Mouse (Mus musculus) layer of hippocampus, adult 2 months (tissue): ENCODE measurements at regions not wholly inside any gene's neighbourhood (a gene's known extent, or its start where the extent isn't known, plus 50 kb on each side); places are given as distances from the start of the nearest gene placed in this dataset.

Source experiments
- DNase-seq, 2 experiments: peaks; one replicate each; pipeline ENCODE4 v3.0.0; 2022; ENCODE audit warnings: low spot score in 2 of 2
- H3K27ac ChIP-seq: fragments of 200-600 bp; 2 replicates; pipeline ENCODE4 v1.8.1; 2022
- H3K4me3 ChIP-seq: fragments of 200-600 bp; 2 replicates; pipeline ENCODE4 v1.8.1; 2022; ENCODE audit warnings: mild to moderate bottlenecking
- CTCF ChIP-seq: fragments of 200-600 bp; conservative IDR thresholded peaks from 2 replicates; pipeline ENCODE4 v1.8.1; 2022; ENCODE audit warnings: antibody characterized with exemption, mild to moderate bottlenecking, moderate library complexity

DNA sequence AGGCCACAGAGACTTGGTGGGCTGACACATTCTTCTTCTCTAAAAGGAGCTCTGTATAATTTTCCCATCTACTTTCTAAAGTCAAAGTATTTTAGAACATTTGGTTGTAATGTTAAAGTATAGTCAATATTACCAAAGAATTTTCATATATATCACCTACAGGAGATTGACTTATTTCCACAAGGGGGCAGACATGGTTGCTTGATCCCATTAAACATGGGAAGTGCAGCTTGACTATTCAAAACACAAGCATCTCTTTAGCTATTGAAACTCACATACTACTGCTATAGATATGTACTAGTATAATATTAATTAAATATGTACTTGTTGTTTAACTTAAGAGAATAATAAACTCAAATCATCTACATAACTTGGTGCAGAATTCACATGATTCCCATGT lies 1302.6 kb upstream of the Prmt6 start:
- peak; percentile 64 for TF ChIP-seq CTCF
- Histone ChIP-seq H3K4me3 (no peak overlapping the region), H3K27ac (no peak overlapping the region)
- no peak for DNase-seq
